Mouse (Mus musculus): ENCODE measurements around the gene Pepd. TPM values are rescaled to one million over a fixed set of nuclear protein-coding genes. Genes with fewer than 3 reads are reported as not detected.

Gene Pepd
- polyA plus RNA-seq, 1 experiment from 2014 or later: 178 TPM

DNA sequence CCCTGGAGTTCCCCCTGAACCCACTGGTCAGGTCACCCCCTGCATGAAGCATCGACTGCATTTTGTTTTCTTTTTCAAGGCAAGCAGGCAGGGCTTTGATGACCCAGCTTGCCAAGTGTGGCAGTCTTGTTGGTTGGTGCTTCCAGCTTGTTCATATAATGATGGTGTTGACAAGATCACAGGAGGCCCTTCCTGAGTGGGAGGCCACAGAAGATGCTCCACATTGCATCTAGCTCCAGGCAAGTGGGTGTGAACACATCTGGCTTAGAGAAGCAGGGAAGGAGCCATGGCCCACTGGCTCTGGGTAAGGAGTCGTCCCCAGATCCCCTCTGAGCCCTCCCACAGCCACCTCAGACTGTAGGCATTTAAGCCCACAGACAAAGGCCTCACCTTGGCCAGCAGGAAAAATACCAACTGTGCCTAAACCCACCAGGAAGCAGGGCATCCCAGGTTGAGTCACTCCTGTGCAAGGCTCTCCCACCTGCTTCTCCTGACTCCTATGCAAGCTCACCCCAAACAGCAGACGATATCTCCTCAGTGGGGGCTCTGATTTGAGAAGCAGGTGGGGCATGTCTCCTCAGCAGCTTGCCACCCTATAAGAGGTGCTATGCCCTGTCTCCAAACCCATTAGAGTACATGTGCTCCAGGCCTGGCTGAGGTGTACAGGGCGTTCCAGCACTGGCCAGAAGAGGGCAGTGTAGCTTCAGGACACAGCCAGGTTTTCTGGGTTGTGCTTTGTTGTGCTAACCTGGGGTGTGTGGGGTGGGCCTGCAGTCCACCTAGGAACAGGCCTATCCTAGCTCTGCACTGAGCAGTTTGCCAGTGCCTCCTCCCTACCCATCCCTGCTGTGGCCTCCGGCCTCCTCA lies 113.5 kb downstream of the Pepd start:
- ATAC-seq: no peak
- WGBS: 46% methylated on average over 5 of the region's 5 CpGs
- Histone ChIP-seq H3K4me3 (ENCODE audit: low read depth, low read length) (no peak overlapping the region), H3K9ac (ENCODE audit: low read depth, low read length) (no peak overlapping the region), H3K9me3 (ENCODE audit: control insufficient read depth) (no peaks in the 10 kb centered on the region), H3K4me1 (replicated peaks; ENCODE audit: control insufficient read depth, insufficient read depth, low read length) (0 out of 2 replicates have a peak, but pooled peaks cover 5% of the 10 kb centered on the region), H3K36me3 (ENCODE audit: control insufficient read depth, insufficient read depth) (peaks cover 24% of the 10 kb centered on the region; the same call in 1 of the 2 replicates), H3K27me3 (replicated peaks; ENCODE audit: control insufficient read depth, insufficient read depth, low read length) (no peaks in the 10 kb centered on the region), H3K4me2 (replicated peaks; ENCODE audit: low read depth) (no peak overlapping the region), H3K27ac (ENCODE audit: low read depth, low read length) (no peak overlapping the region; the same call in 1 of the 2 replicates)
- peak; percentile 98 for TF ChIP-seq CTCF (IDR thresholded peaks at IDR 0.05; ENCODE audit: low read depth)

DNA sequence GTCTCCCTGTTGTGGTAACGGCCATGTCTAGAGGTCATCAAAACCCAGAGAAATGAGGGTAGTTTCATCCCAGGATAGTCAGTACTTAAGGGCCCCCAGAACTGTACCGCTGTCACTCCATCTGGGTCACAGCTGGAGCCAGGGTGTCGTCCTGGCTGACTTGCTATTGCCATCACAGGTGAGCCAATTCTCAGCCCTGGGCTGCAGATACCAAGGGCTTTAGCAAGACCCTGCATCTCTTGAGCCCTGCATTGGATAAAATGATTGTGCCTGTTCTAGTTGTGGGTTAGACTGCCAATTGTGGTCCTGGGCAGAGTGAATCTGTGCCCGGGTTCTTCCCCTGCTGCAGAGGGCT lies 114.1 kb downstream of the Pepd start:
- H3K4me1 ChIP-seq (replicated peaks; ENCODE audit: control insufficient read depth, insufficient read depth, low read length): 0 out of 2 replicates have a peak, but pooled peaks cover 5% of the 10 kb centered on the region

DNA sequence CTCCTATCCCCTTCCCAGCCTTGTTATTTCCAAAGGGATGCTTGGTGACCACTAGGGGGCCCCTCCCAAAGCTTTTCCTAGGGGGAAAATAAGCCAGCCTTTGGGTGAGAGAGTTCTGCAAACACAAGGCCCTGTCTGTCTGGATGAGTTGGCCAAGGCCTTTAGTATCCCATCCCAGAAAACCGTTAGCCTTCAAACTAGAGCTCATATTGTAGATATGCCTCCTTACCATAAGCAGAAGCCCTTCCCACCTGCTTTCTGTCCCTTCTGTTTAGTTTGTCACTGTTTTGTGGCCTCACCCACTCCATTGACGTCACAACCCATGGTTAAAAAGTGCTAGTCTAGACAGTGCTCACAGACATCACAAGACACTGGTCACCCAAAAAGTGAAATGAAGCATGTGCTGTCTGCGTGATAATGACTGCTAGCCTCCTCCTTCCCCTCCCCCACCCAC lies 114.7 kb downstream of the Pepd start:
- Histone ChIP-seq H3K27me3 (replicated peaks; ENCODE audit: control insufficient read depth, insufficient read depth, low read length) (no peaks in the 10 kb centered on the region), H3K4me1 (replicated peaks; ENCODE audit: control insufficient read depth, insufficient read depth, low read length) (0 out of 2 replicates have a peak, but pooled peaks cover 5% of the 10 kb centered on the region), H3K36me3 (ENCODE audit: control insufficient read depth, insufficient read depth) (peaks cover 21% of the 10 kb centered on the region), H3K4me3 (ENCODE audit: low read depth, low read length) (no peak overlapping the region), H3K9me3 (ENCODE audit: control insufficient read depth) (no peaks in the 10 kb centered on the region), H3K9ac (ENCODE audit: low read depth, low read length) (no peak overlapping the region), H3K4me2 (replicated peaks; ENCODE audit: low read depth) (peak overlapping the region; percentile 60), H3K27ac (ENCODE audit: low read depth, low read length) (peak overlapping the region; percentile 54)
- WGBS: 49% methylated on average over 3 of the region's 3 CpGs
- no peak for ATAC-seq
- peak; percentile 75 for TF ChIP-seq CTCF (IDR thresholded peaks at IDR 0.05; ENCODE audit: low read depth)

More for the DNA sequence above, 114.1 kb downstream of the Pepd start:
- Histone ChIP-seq H3K27me3 (replicated peaks; ENCODE audit: control insufficient read depth, insufficient read depth, low read length) (no peaks in the 10 kb centered on the region), H3K9me3 (ENCODE audit: control insufficient read depth) (no peaks in the 10 kb centered on the region), H3K36me3 (ENCODE audit: control insufficient read depth, insufficient read depth) (peaks cover 24% of the 10 kb centered on the region; the same call in 1 of the 2 replicates), H3K4me3 (ENCODE audit: low read depth, low read length) (no peak overlapping the region), H3K4me2 (replicated peaks; ENCODE audit: low read depth) (no peak overlapping the region), H3K27ac (ENCODE audit: low read depth, low read length) (no peak overlapping the region; the same call in 1 of the 2 replicates), H3K9ac (ENCODE audit: low read depth, low read length) (no peak overlapping the region)
- ATAC-seq: no peak
- WGBS: 80% methylated on average over 4 of the region's 4 CpGs
- TF ChIP-seq CTCF (IDR thresholded peaks at IDR 0.05; ENCODE audit: low read depth): no peak

DNA sequence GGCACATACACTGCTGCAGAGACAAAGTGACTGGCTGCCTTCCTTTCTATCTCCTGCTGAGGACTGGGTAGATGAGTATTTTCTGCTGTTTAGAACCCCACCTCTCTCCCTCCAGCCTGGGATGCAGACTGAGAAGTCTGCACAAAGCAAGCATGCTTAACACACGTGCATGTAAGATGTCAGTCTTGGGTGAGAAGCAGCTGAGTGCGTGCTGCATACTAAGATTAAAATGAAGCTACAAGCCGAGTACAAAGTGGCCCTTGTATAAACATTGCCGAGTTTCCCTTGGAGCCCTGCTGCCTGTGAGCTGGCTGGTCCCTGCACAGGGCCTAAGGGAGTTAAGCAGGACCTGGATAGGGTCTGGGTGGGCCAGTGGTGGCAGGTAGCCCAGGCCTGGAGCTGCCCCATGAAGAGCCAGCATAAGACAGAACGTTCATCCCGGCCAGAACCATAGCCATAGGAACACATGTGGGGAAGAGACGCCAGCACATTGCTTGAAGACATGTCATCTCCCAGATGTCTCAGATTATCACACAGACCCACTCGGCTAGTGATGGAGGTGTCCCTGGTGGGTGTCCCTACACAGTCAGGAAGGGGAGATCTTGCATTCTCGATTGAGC lies 115.7 kb downstream of the Pepd start:
- Histone ChIP-seq H3K4me1 (replicated peaks; ENCODE audit: control insufficient read depth, insufficient read depth, low read length) (0 out of 2 replicates have a peak, but pooled peaks cover 5% of the 10 kb centered on the region), H3K9ac (ENCODE audit: low read depth, low read length) (peak overlapping the region; percentile 35), H3K36me3 (ENCODE audit: control insufficient read depth, insufficient read depth) (peaks cover 27% of the 10 kb centered on the region), H3K4me3 (ENCODE audit: low read depth, low read length) (peak overlapping the region; percentile 31), H3K9me3 (ENCODE audit: control insufficient read depth) (no peaks in the 10 kb centered on the region), H3K27ac (ENCODE audit: low read depth, low read length) (peak overlapping the region; percentile 91), H3K27me3 (replicated peaks; ENCODE audit: control insufficient read depth, insufficient read depth, low read length) (no peaks in the 10 kb centered on the region), H3K4me2 (replicated peaks; ENCODE audit: low read depth) (peak overlapping the region; percentile 60)
- ATAC-seq: no peak
- no peak for TF ChIP-seq CTCF (IDR thresholded peaks at IDR 0.05; ENCODE audit: low read depth)
- 37% methylated on average over 9 of the region's 9 CpGs for WGBS

DNA sequence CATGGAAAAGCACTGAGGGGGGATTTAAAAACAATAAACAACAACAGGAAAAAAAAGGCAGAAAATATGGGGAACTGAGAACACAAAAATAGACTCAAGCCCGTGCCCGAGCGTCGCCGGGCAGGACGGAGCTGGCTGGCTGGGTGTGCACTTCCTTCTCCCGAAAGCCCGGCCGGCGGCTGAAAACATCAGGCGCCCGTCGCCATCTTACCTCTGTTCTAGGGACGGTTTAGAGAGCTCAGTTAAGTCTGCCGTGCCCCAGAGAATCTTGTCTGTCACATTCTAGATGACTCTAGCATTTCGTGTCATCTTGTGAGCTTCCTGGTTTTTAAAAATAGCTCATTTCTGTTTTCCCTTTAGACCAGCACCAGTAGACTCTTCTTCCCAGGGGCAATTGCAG lies 116.4 kb downstream of the Pepd start:
- 56% methylated on average over 16 of the region's 16 CpGs for WGBS
- peak overlapping the region; percentile 60 for H3K4me2 ChIP-seq (replicated peaks; ENCODE audit: low read depth)
- H3K27me3 ChIP-seq (replicated peaks; ENCODE audit: control insufficient read depth, insufficient read depth, low read length): no peaks in the 10 kb centered on the region
- 0 out of 2 replicates have a peak, but pooled peaks cover 5% of the 10 kb centered on the region for H3K4me1 ChIP-seq (replicated peaks; ENCODE audit: control insufficient read depth, insufficient read depth, low read length)
- peak overlapping the region; percentile 91 for H3K27ac ChIP-seq (ENCODE audit: low read depth, low read length)
- H3K4me3 ChIP-seq (ENCODE audit: low read depth, low read length): peak overlapping the region; percentile 31
- peaks cover 23% of the 10 kb centered on the region for H3K36me3 ChIP-seq (ENCODE audit: control insufficient read depth, insufficient read depth)
- no peak for ATAC-seq
- TF ChIP-seq CTCF (IDR thresholded peaks at IDR 0.05; ENCODE audit: low read depth): no peak
- peak overlapping the region; percentile 35 for H3K9ac ChIP-seq (ENCODE audit: low read depth, low read length)
- no peaks in the 10 kb centered on the region for H3K9me3 ChIP-seq (ENCODE audit: control insufficient read depth)

DNA sequence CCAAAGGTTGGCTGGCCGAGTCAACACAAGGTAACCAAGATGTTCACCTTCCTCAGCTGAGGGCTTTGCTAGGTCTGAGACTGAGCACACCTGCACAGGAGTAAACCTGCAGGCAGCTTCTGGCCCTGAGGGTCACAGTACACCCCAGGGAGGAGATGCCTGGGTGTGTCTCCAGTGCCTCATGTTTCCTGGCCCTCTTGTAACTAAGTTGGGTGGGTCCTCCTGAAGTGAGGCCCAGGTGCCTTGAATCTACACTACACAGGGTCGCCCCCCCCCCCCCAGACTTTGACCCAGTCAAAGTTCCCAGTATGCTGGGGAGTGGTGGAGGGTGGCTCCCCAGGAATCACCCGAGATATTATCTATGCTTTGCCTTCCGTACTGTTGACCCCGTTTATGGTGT lies 117.0 kb downstream of the Pepd start:
- 39% methylated on average over 5 of the region's 5 CpGs for WGBS
- 0 out of 2 replicates have a peak, but pooled peaks cover 5% of the 10 kb centered on the region for H3K4me1 ChIP-seq (replicated peaks; ENCODE audit: control insufficient read depth, insufficient read depth, low read length)
- ATAC-seq: peak; percentile 96
- no peaks in the 10 kb centered on the region for H3K27me3 ChIP-seq (replicated peaks; ENCODE audit: control insufficient read depth, insufficient read depth, low read length)
- TF ChIP-seq CTCF (IDR thresholded peaks at IDR 0.05; ENCODE audit: low read depth): no peak
- peaks cover 23% of the 10 kb centered on the region for H3K36me3 ChIP-seq (ENCODE audit: control insufficient read depth, insufficient read depth)
- H3K4me3 ChIP-seq (ENCODE audit: low read depth, low read length): peak overlapping the region; percentile 31
- H3K9ac ChIP-seq (ENCODE audit: low read depth, low read length): peak overlapping the region; percentile 35
- H3K9me3 ChIP-seq (ENCODE audit: control insufficient read depth): no peaks in the 10 kb centered on the region
- H3K27ac ChIP-seq (ENCODE audit: low read depth, low read length): peak overlapping the region; percentile 91
- H3K4me2 ChIP-seq (replicated peaks; ENCODE audit: low read depth): peak overlapping the region; percentile 60
